Mouse (Mus musculus) left cerebral cortex, adult 8-10 months (tissue): ENCODE measurements around the gene Bak1. TPM values are rescaled to one million over a fixed set of nuclear protein-coding genes. Genes with fewer than 3 reads are reported as not detected.
"Not testable (repeated sequence)": the region's sequence is repeated elsewhere in the genome, so short reads cannot be mapped to it uniquely, and the experiment has no call there.

Experiments
- DNase-seq, 2 experiments: peaks; one replicate each; pipeline ENCODE4 v3.0.0; 2022; ENCODE audit warnings: low spot score in 2 of 2
- total RNA-seq, 4 experiments: library from RNA; stranded (reverse); gene quantifications; 2 replicates each; pipeline ENCODE4 v1.2.4; 2022

Gene Bak1
- total RNA-seq, 4 experiments from 2014 or later = 12.8 to 17.7 (median 14.5) TPM

- no peak for DNase-seq
Observed at GRCm38 (mm10) chr17:26985503-26986179, 43.2 kb downstream of the Bak1 start.

DNA sequence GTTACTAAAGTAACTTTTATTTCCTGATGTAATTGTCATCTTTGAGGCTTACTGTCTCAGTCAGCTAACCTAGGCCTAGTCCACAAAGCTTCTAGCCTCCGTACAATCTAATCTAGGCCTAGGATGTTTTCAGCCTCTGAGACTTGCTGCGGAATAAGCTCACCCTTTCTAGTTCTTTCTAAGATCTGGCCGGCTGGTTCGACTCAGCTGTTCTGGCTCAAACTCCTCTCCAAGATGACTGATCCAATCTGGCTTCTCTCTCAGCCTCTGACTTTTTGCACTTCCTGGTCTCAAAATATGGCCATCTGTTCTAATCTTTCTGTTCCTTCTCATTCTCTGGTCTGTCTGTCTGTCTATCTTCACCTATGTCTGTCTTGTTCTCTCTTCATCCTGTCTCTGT, 45.4 kb downstream of the Bak1 start:
- DNase-seq = no peak

DNA sequence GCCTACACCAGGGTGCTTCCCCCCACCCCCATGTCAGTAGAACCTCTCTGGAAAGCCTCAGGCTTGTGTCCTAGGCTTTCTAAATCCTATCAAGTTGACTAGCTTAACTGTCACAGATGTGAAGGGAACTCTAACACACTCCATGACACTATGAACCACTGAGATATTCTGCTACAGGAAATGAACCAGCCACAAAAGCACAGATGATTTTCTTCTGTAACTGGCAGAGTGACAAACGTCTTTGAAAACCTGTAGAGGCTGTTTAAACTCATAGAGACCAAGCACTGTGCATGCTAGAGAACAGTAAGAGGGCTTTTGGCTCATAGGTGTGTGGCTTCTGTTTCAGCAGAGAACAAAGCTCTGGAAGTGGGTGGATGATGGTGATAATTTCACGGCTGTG, 47.8 kb downstream of the Bak1 start:
- DNase-seq = no peak

DNA sequence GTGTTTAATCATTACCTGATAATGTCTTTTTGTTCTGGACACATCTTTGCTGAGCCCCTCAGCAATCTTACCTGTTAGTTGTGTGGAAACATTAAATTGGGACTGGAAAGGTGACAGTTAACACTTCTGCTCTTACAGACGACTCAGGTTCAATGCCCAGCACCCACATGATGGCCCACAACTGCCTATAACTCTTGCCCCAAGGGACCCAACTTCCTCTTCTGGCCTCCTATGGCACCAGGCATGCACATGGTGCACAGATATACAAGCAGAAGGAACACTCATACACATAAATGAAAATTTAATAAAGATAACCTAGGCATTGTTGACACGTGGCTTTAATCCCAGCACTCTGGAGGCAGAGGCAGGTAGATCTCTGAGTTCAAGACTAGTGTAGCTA, 49.4 kb downstream of the Bak1 start:
- no peak for DNase-seq

DNA sequence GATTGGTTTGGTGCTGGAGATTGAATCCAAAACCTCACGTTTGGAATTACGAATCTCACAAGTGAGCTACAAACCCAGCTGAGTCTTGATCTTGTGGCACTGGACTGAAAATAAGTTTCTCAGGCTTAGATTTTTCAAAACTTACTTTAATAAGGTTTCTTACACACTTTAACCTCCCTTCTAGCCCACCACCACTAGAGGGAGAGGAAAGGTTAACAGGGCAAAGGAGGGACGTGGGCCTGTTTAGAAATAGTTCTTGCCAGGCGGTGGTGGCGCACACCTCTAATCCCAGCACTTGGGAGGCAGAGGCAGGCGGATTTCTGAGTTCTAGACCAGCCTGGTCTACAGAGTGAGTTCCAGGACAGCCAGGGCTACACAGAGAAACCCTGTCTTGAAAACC, 51.5 kb downstream of the Bak1 start:
- not testable (repeated sequence) for DNase-seq

DNA sequence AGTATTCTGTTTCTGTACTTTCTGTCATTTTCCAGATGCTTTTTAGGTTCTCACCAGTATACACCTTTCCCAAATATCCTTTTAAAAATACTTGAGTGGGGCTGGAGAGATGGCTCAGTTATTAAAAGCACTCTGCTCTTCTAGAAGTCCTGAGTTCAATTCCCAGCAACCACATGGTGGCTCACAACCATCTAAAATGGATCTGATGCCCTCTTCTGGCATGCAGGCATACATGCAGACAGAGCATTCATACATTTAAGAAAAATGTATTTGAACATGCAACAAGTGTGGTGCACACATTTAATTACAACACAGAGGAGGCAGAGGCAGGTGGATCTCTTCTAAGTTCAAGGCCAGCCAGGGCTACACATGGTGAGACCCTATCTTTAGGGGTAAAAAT, 53.4 kb downstream of the Bak1 start:
- no peak for DNase-seq

- no peak for DNase-seq
Observed at GRCm38 (mm10) chr17:26974547-26974946, 54.3 kb downstream of the Bak1 start.

DNA sequence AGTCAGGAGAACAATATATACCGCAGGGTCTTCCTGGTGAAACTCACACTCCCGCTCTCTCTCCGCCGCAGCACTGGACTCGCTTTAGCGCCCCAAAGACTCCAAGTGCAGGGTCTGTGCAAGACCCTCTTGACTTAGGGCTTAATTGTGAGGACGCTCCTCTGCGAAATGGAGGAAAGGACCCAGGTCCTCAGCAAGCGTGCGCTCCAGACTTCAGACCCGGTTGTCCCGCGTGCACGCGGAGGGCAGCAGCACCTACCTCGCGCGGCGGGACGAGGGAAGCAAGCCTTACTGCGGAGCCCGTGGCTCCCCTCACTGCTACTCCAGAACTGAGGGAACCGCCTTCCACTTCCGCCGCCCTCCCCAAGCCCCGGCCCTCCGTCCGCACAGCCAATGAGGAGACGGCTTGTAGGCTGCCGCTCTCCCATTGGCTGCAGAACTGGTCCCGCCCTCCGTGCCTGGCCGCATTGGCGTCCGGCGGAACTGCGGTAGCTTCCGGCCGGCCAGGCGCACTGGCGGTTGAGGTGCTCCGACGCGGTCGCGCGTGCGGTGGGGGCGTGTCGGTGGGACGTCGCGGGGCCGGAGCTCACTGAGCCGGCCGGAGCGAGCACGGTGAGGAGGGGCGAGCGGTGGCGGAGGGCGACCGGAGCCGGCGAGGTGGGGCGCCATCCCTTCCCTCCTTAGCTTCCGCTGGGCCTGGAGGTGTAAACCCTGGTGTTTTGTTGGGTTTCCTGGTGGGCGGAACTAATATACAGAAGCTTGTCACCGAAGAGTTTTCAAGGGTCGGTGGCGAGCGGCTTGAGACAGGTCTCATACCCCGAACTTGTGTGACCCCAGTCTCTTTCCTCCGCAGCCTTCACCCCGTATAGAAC, 55.9 kb downstream of the Bak1 start, which contains the start of gene Zbtb9:
Gene Zbtb9 (plus strand): TSS at position 465 of the 872 bp plus-strand sequence.
- DNase-seq = peak; percentile 86 to 95

GRCm38 (mm10) chr17:26972107-26972506, 56.7 kb downstream of the Bak1 start:
- DNase-seq = no peak

DNA sequence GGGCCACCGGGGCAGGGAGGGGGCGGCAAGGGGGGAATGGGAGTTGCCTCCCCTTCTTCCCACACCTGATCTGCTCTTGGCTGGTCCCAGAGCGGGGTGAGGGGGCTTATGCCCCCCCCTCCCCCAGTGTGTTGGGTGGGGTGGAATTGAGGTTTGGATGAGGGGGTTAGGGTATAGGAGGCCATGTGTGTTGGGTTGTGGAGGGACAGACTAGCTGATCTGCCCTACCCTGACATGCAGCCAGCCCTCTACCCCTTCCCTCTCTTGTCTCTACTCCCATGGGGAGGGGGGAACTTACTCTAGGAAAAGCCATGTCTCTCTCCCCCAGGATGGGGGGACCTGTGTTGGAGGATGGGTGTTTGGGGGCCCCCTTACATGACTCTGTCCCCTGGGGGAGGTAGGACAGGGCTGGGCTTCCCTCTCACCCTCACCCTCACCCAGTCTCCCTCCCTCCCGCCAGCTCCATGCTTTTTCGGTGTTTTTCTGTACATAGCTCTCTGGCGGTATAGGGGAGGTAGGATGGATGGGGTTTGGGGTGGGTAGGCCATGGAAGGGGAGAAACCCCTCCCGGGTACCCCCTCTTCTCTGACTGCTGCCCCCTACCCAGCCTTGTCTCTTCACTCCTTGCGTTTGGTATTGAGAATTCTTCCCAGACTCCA, 57.4 kb downstream of the Bak1 start:
- DNase-seq = no peak

DNA sequence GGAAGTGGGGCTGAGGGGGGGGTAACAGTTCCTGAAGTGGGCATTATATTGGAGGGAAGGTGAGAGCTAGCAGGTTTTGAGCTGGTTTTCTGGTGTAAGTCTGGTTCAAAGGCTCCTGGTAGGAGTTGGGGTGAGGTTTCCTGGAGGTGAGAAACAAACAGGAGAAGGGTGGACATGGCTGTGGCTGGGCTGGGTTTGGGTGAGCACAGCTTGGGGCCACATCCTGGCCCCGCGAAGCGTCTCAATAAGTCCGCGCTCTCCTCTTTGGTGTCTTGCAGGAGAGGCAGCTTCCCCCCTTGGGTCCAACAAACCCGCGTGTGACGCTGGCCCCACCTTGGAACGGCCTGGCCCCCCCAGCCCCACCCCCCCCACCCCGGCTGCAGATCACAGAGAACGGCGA, 58.6 kb downstream of the Bak1 start:
- DNase-seq = no peak

Other genes with a start within 250 kb of the Bak1 start
- gene Bnip1, start 247.9 kb downstream of the Bak1 start, total RNA-seq = 10 to 100 TPM; 31.9 to 35.4 (median 33.2) TPM
- gene Nkx2-5, start 184.0 kb downstream of the Bak1 start, total RNA-seq = not detected
- gene Kifc5b, start 111.9 kb downstream of the Bak1 start, total RNA-seq = 1 to 10 TPM; 2.8 to 4.9 (median 3.5) TPM
- gene Phf1, start 96.0 kb downstream of the Bak1 start, total RNA-seq = 10 to 100 TPM; 37.2 to 42.2 (median 38.0) TPM
- 100 to 1,000 TPM in 2 of 4 experiments, 10 to 100 TPM in 2; 86.5 to 102 (median 97.7) TPM for gene Cuta, start 89.4 kb downstream of the Bak1 start, total RNA-seq
- 100 to 1,000 TPM; 329 to 367 (median 348) TPM for gene Syngap1, start 87.8 kb downstream of the Bak1 start, total RNA-seq
- 10 to 100 TPM; 13.1 to 15.9 (median 14.7) TPM for gene Zbtb9, start 55.8 kb downstream of the Bak1 start, total RNA-seq
- 1 to 10 TPM; 3.7 to 5.3 (median 3.8) TPM for gene Itpr3, start 28.3 kb upstream of the Bak1 start, total RNA-seq
- 100 to 1,000 TPM; 226 to 249 (median 237) TPM for gene Uqcc2, start 104.9 kb upstream of the Bak1 start, total RNA-seq
- 1 to 10 TPM in 3 of 4 experiments, under 1 TPM in 1; 0.74 to 2.6 (median 1.6) TPM for gene Ip6k3, start 138.8 kb upstream of the Bak1 start, total RNA-seq
- gene Lemd2, start 175.5 kb upstream of the Bak1 start, total RNA-seq = 10 to 100 TPM; 39.0 to 44.9 (median 42.9) TPM